Mouse (Mus musculus) stomach, embryonic 16.5 days (tissue): ENCODE results near the gene Capg. TPM values are rescaled to one million over a fixed set of nuclear protein-coding genes. Genes with fewer than 3 reads are reported as not detected.
A peak's percentile ranks its signal among the peaks of the same experiment; 100 is the strongest.

Experiments used
- ATAC-seq: fragments of 200-750 bp; cut with Nextera tagmentation; 2 replicates; pipeline ENCODE4 v1.8.0; 2017; ENCODE audit warnings: moderate number of reproducible peaks, moderate TSS enrichment; ENCODE audit not compliant: insufficient read depth, low FRiP score
- H3K27ac ChIP-seq: fragments of 300-500 bp; sonication (generic); 2 replicates; pipeline ENCODE4 v1.5.1; 2014; ENCODE audit warnings: low read length
- H3K27me3 ChIP-seq: fragments of 300-500 bp; sonication (generic); 2 replicates; pipeline ENCODE4 v1.6.1; 2014; ENCODE audit warnings: low read length, control low read depth, mixed read lengths; ENCODE audit not compliant: control insufficient read depth, insufficient read depth
- H3K36me3 ChIP-seq: fragments of 300-500 bp; sonication (generic); 2 replicates; pipeline ENCODE4 v1.6.1; 2014; ENCODE audit warnings: low read length; ENCODE audit not compliant: control insufficient read depth, insufficient read depth
- H3K4me1 ChIP-seq: fragments of 300-500 bp; sonication (generic); 2 replicates; pipeline ENCODE4 v1.6.1; 2014; ENCODE audit warnings: low read length, control low read depth, mixed read lengths; ENCODE audit not compliant: control insufficient read depth, insufficient read depth
- H3K4me2 ChIP-seq: fragments of 300-500 bp; sonication (generic); 2 replicates; pipeline ENCODE4 v1.6.1; 2014; ENCODE audit warnings: low read depth, low read length, mixed read lengths
- H3K4me3 ChIP-seq: fragments of 300-500 bp; sonication (generic); replicated peaks from 2 replicates; pipeline ENCODE4 v1.5.1; 2014; ENCODE audit warnings: mild to moderate bottlenecking, low read length
- H3K9ac ChIP-seq: fragments of 300-500 bp; sonication (generic); 2 replicates; pipeline ENCODE4 v1.6.1; 2014; ENCODE audit warnings: low read length
- H3K9me3 ChIP-seq: fragments of 300-500 bp; sonication (generic); replicated peaks from 2 replicates; pipeline ENCODE4 v1.6.1; 2016; ENCODE audit warnings: low read length, control low read depth; ENCODE audit not compliant: control insufficient read depth
- WGBS: fragments of 180-500 bp; shearing (Covaris S2); extraction: QIAGEN DNeasy Blood & Tissue Kit; methylation state at CpG from one replicate; pipeline ENCODE4 v1.1.7; 2014; 5-methylcytosine and 5-hydroxymethylcytosine counted together
- polyA plus RNA-seq: library from polyadenylated mRNA; unstranded; fragments of >200 nt; fragmentation: Nextera tagmentation; extraction: Ambion mirVana; gene quantifications from 2 replicates; pipeline ENCODE4 v1.2.1, GENCODE M21; 2015

Capg gene
- 142 and 180 TPM in 2 replicates for polyA plus RNA-seq

- no peaks in the 10 kb centered on the region for H3K36me3 ChIP-seq
- WGBS: 6% methylated on average over 23 of the region's 23 CpGs
- H3K27ac ChIP-seq: peak within 1 kb of the TSS; percentile 73
- ATAC-seq: peak; percentile 59; the same call in 1 of the 2 replicates
- peak within 1 kb of the TSS; percentile 71 for H3K9ac ChIP-seq
- peaks cover 7% of the 10 kb centered on the region for H3K4me1 ChIP-seq
- H3K4me2 ChIP-seq: peak within 1 kb of the TSS; percentile 62
- H3K27me3 ChIP-seq: no peaks in the 10 kb centered on the region
- H3K9me3 ChIP-seq: no peaks in the 10 kb centered on the region
- H3K4me3 ChIP-seq: peak within 1 kb of the TSS; percentile 47
Observed at GRCm38 (mm10) chr6:72544283-72544987, at the start of gene Capg. Gene Capg (plus strand): TSS chr6:72544391.

DNA sequence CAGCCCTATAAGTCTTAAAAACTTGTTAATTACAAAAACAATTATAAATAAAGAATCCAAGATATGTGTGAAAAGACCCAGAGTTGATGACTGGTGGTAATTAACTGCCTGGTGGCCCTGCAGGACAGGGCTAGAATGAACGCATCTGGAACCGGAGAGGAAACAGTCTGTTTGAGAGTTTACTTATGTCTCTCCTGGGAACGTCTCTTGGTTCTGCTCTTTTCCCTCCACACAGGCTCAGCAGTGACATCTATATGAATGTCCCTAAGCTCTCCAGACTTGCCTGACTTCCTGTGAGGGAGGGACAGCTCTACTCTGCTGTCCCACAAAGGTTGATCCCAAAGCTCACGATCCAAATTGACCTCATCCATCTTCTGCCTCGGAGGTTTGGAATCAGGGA, 45.2 kb upstream of the Capg start:
- H3K27me3 ChIP-seq: no peaks in the 10 kb centered on the region
- no peak overlapping the region for H3K4me2 ChIP-seq
- no peak overlapping the region for H3K9ac ChIP-seq
- H3K4me3 ChIP-seq: no peak overlapping the region
- no peaks in the 10 kb centered on the region for H3K36me3 ChIP-seq
- ATAC-seq: no peak
- H3K4me1 ChIP-seq: no peaks in the 10 kb centered on the region
- no peak overlapping the region for H3K27ac ChIP-seq
- 35% methylated on average over 5 of the region's 5 CpGs for WGBS
- no peaks in the 10 kb centered on the region for H3K9me3 ChIP-seq

DNA sequence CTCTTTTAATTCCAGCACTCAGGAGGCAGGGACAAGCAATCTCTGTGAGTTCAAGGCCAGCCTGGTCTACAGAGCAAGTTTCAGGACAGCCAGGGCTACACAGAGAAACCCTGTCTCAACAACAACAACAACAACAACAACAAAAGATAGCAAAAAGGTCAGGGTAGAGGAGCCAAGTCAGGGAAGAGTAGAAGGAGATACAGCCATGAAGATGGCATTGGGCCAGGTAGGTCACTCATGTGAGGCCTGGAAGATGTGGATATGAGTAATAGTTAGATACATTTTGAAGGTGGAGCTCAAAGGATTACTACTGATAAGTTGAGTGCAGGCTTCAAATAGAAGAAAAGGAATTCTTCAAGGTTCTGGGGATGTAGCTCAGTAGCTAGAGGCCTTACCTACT, 40.9 kb upstream of the Capg start:
- no peak for ATAC-seq
- H3K36me3 ChIP-seq: no peaks in the 10 kb centered on the region
- H3K4me1 ChIP-seq: no peaks in the 10 kb centered on the region
- no peak overlapping the region for H3K4me3 ChIP-seq
- no peaks in the 10 kb centered on the region for H3K27me3 ChIP-seq
- H3K27ac ChIP-seq: no peak overlapping the region
- no peak overlapping the region for H3K4me2 ChIP-seq
- no peak overlapping the region for H3K9ac ChIP-seq
- no peaks in the 10 kb centered on the region for H3K9me3 ChIP-seq

DNA sequence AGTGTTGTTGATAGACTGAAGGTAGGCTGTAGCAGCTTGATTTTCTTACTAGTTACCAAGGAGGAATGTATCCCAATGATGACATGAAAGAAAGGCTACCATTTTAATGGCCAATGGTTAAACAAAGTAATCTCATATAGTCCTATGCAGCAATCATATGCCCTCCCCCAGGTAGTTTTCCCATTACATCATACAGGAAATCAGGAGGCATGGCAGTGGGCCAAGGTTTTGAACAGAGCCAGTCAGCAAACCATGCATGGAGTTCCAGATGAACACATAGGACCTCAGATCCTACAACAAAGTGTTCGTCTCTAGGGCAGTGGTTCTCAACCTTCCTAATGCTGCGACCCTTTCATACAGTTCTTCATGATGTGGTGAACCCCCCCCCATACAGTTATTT, 40.3 kb upstream of the Capg start:
- H3K9me3 ChIP-seq: no peaks in the 10 kb centered on the region
- ATAC-seq: peak; percentile 59; the same call in 1 of the 2 replicates
- WGBS: 82% methylated on average over 2 of the region's 2 CpGs
- no peak overlapping the region for H3K27ac ChIP-seq
- H3K4me3 ChIP-seq: no peak overlapping the region
- H3K4me1 ChIP-seq: no peaks in the 10 kb centered on the region
- H3K27me3 ChIP-seq: no peaks in the 10 kb centered on the region
- no peaks in the 10 kb centered on the region for H3K36me3 ChIP-seq
- no peak overlapping the region for H3K4me2 ChIP-seq
- H3K9ac ChIP-seq: no peak overlapping the region

GRCm38 (mm10) chr6:72506104-72506503, 38.1 kb upstream of the Capg start:
- H3K9me3 ChIP-seq: no peaks in the 10 kb centered on the region
- H3K27me3 ChIP-seq: no peaks in the 10 kb centered on the region
- no peaks in the 10 kb centered on the region for H3K36me3 ChIP-seq
- ATAC-seq: no peak
- no peak overlapping the region for H3K9ac ChIP-seq
- H3K4me2 ChIP-seq: no peak overlapping the region
- H3K4me1 ChIP-seq: 0 out of 2 replicates have a peak, but pooled peaks cover 4% of the 10 kb centered on the region
- H3K27ac ChIP-seq: no peak overlapping the region
- no peak overlapping the region for H3K4me3 ChIP-seq
- WGBS: 89% methylated on average over 1 of the region's 1 CpGs

DNA sequence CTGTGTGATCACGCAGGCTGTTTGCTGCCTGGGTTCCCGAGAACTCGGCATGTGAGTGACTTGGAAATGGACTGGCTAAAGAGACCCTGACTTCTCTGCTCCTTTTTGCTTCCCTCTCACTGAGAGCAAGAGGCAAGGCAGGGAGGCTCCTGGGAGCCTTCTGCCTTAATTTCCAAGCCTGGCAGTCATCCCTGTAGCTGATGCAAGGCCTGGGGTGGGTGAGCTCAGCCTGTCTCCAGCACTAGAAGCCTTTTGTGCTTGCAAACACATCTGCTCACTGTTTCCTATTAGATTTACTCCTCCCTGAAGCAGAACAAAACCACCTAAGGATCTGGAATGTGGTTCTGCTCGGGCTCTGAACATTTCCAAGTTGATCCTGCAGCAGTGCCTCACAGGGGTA, 35.6 kb upstream of the Capg start:
- H3K27me3 ChIP-seq: no peaks in the 10 kb centered on the region
- WGBS: 85% methylated on average over 4 of the region's 4 CpGs
- H3K9ac ChIP-seq: peak overlapping the region; percentile 26; the same call in 1 of the 2 replicates
- no peak for ATAC-seq
- H3K4me3 ChIP-seq: no peak overlapping the region
- H3K36me3 ChIP-seq: no peaks in the 10 kb centered on the region
- H3K9me3 ChIP-seq: no peaks in the 10 kb centered on the region
- peaks cover 25% of the 10 kb centered on the region for H3K4me1 ChIP-seq
- no peak overlapping the region for H3K4me2 ChIP-seq
- H3K27ac ChIP-seq: no peak overlapping the region

GRCm38 (mm10) chr6:72509872-72510435, 34.2 kb upstream of the Capg start:
- Histone ChIP-seq H3K27ac (0 out of 2 replicates have a peak overlapping the region, but pooled peaks have one; percentile 2), H3K4me2 (no peak overlapping the region), H3K9ac (no peak overlapping the region), H3K4me3 (no peak overlapping the region), H3K9me3 (no peaks in the 10 kb centered on the region), H3K36me3 (no peaks in the 10 kb centered on the region), H3K4me1 (peaks cover 26% of the 10 kb centered on the region), H3K27me3 (no peaks in the 10 kb centered on the region)
- 72% methylated on average over 2 of the region's 2 CpGs for WGBS
- no peak for ATAC-seq

DNA sequence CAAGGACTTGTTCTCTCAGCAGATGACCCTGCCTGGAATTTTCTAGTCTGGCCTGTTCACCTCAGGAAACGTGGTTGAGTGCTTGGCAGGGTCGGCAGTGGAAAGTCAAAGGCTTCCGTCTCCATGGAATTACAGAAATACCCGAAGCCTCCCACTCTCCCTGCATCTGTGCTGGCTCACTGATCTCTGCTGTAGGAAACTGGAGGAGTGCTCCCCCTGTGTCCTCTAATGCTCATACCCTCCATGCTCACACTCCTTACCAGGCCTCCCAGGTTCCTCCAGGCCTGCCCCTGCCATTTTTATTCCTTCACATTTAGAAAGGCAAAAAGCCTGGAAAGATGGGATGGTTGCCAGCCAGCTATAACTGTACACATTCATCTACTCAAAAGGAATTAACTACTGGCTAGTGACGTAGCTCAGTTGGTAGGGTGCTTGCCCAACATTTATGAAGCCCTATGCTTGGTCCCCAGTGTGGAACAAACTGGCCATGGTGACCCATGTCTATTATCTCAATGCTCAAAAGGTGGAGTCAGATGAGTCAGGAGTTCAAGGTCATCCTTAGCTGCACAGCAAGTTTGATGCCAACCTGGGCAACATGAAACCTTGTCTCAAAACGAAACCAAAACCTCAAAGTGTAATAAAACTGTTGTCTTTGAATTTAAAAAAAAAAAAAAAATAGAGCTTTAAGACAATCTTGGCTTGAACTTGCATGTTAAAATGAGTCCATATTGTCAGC, 33.3 kb upstream of the Capg start:
- Histone ChIP-seq H3K9ac (no peak overlapping the region), H3K36me3 (no peaks in the 10 kb centered on the region), H3K9me3 (no peaks in the 10 kb centered on the region), H3K27me3 (no peaks in the 10 kb centered on the region), H3K27ac (0 out of 2 replicates have a peak overlapping the region, but pooled peaks have one; percentile 2), H3K4me2 (no peak overlapping the region), H3K4me3 (no peak overlapping the region), H3K4me1 (peaks cover 26% of the 10 kb centered on the region)
- no peak for ATAC-seq
- WGBS: 58% methylated on average over 6 of the region's 6 CpGs
